Mouse (Mus musculus): ENCODE data around the gene Tbx10. TPM values are rescaled to one million over a fixed set of nuclear protein-coding genes. Genes with fewer than 3 reads are reported as not detected.

Tbx10 gene
- polyA plus RNA-seq, 1 experiment from 2014 or later: not detected

DNA sequence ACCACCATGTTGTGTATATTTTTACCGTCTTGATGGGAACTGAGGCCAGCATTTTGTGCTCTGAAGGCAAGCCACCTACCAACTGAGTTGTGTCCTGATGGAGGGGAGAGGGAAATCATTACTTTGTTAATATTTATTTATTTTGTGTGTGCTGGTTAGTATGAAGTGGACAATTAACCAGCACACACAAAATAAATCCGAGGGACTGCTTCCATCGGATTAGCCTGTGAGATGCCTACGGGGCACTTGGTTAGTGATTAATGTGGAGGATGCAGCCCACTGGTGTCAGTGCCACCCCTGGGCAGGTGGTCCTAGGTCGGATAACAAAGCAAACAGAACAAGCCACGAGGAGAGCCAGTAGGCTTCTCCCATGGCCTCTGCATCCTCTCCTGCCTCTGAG is 2.4 kb downstream of the Tbx10 start:
- no peaks in the 10 kb centered on the region for H3K9me3 ChIP-seq (replicated peaks)
- no peak for ATAC-seq (ENCODE audit: insufficient number of reproducible peaks, low FRiP score)
- H3K9ac ChIP-seq: no peak overlapping the region
- H3K27ac ChIP-seq (ENCODE audit: poor library complexity, severe bottlenecking): no peak overlapping the region
- H3K4me1 ChIP-seq (replicated peaks): peaks cover 14% of the 10 kb centered on the region
- H3K36me3 ChIP-seq: no peaks in the 10 kb centered on the region
- peaks cover 15% of the 10 kb centered on the region; the same call in 1 of the 2 replicates for H3K27me3 ChIP-seq (replicated peaks)
- H3K4me3 ChIP-seq: no peak overlapping the region
- H3K4me2 ChIP-seq: no peak overlapping the region
- 66% methylated on average over 6 of the region's 6 CpGs for WGBS

DNA sequence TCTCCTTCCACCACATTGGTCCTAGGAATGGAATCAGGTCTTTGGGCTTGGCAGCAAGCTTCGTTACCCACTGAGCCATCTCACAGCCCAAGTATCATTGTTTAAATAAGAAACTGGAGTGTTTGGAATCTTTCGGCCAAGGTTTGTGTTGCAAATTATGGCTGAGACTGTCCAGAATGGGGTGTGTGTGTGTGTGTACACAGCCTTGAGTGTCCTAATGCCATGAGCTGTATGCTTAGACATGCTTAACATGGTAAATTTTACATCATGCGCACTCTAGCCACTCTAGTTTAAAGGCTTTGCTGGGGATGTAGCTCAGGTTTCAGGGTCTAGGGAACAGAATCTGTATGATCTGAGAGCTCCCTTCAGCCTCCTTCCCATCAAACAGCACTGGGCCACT is 3.0 kb downstream of the Tbx10 start:
- H3K27ac ChIP-seq (ENCODE audit: poor library complexity, severe bottlenecking): no peak overlapping the region
- H3K36me3 ChIP-seq: no peaks in the 10 kb centered on the region
- no peak for ATAC-seq (ENCODE audit: insufficient number of reproducible peaks, low FRiP score)
- H3K4me1 ChIP-seq (replicated peaks): peaks cover 14% of the 10 kb centered on the region
- H3K27me3 ChIP-seq (replicated peaks): peaks cover 15% of the 10 kb centered on the region; the same call in 1 of the 2 replicates
- 88% methylated on average over 3 of the region's 3 CpGs for WGBS
- no peaks in the 10 kb centered on the region for H3K9me3 ChIP-seq (replicated peaks)
- no peak overlapping the region for H3K9ac ChIP-seq
- H3K4me2 ChIP-seq: no peak overlapping the region
- no peak overlapping the region for H3K4me3 ChIP-seq

DNA sequence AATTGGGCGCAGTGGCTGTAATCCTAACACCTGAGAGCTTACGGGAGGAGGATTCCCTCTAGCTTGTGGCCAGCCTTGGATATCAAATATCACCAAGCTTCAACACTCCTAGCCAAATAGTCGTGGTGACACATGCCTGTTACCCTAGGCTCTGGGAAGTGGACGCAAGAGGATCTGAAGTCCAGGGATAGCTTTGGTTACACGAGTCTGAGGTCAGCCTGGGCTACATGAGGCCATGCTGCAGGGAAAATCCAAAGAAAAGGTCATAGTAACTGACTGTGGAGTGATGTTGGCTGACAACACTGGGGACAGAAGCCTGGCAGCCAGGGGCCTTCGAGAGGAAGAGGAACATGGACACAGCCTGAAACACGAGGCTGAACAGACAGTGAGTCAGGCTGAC is 3.6 kb downstream of the Tbx10 start:
- Histone ChIP-seq H3K9me3 (replicated peaks) (no peaks in the 10 kb centered on the region), H3K4me3 (no peak overlapping the region), H3K4me2 (no peak overlapping the region), H3K9ac (no peak overlapping the region), H3K36me3 (no peaks in the 10 kb centered on the region), H3K4me1 (replicated peaks) (peaks cover 18% of the 10 kb centered on the region), H3K27ac (ENCODE audit: poor library complexity, severe bottlenecking) (no peak overlapping the region), H3K27me3 (replicated peaks) (peaks cover 10% of the 10 kb centered on the region; the same call in 1 of the 2 replicates)
- WGBS: 64% methylated on average over 7 of the region's 7 CpGs
- ATAC-seq (ENCODE audit: insufficient number of reproducible peaks, low FRiP score): no peak

DNA sequence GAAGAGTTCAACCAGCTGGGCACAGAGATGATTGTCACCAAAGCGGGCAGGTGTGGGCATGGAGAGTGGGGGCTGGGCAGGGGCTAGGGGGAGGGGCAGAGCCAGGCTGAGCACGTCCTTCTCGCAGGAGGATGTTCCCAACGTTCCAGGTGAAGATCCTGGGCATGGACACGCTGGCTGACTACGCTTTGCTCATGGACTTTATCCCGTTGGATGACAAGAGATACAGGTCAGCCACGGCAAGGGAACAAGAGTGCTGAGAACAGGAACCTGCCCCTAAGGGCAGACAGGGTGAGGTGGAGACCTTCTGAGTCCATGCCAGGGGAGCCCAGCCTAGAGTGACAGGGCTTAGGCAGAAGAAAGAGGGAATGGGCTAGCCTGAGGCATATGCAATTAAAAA is 4.2 kb downstream of the Tbx10 start:
- 80% methylated on average over 8 of the region's 8 CpGs for WGBS
- no peak overlapping the region for H3K4me3 ChIP-seq
- no peaks in the 10 kb centered on the region for H3K36me3 ChIP-seq
- no peaks in the 10 kb centered on the region for H3K9me3 ChIP-seq (replicated peaks)
- no peak overlapping the region for H3K4me2 ChIP-seq
- ATAC-seq (ENCODE audit: insufficient number of reproducible peaks, low FRiP score): no peak
- H3K4me1 ChIP-seq (replicated peaks): peaks cover 25% of the 10 kb centered on the region
- no peak overlapping the region for H3K27ac ChIP-seq (ENCODE audit: poor library complexity, severe bottlenecking)
- H3K9ac ChIP-seq: no peak overlapping the region
- 0 out of 2 replicates have a peak, but pooled peaks cover 5% of the 10 kb centered on the region for H3K27me3 ChIP-seq (replicated peaks)

DNA sequence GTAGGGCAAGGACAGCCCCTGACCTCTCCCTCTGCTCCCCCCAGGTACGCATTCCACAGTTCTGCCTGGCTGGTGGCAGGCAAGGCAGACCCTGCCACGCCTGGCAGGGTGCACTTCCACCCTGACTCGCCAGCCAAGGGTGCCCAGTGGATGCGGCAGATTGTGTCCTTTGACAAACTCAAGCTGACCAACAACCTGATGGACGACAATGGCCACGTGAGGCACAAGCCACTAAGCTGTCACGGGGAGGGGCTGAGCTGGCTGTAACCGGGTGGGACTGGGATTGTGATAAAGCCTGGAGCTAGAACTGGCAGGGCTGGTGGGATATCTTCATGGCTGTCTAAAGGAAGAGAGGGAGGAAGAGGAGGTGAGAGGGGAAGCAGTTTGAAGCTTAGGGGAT is 4.7 kb downstream of the Tbx10 start:
- no peak for ATAC-seq (ENCODE audit: insufficient number of reproducible peaks, low FRiP score)
- H3K4me3 ChIP-seq: no peak overlapping the region
- 48% methylated on average over 8 of the region's 8 CpGs for WGBS
- peaks cover 30% of the 10 kb centered on the region for H3K4me1 ChIP-seq (replicated peaks)
- H3K4me2 ChIP-seq: no peak overlapping the region
- no peaks in the 10 kb centered on the region for H3K9me3 ChIP-seq (replicated peaks)
- no peak overlapping the region for H3K27ac ChIP-seq (ENCODE audit: poor library complexity, severe bottlenecking)
- H3K36me3 ChIP-seq: no peaks in the 10 kb centered on the region
- H3K9ac ChIP-seq: no peak overlapping the region
- H3K27me3 ChIP-seq (replicated peaks): 0 out of 2 replicates have a peak, but pooled peaks cover 5% of the 10 kb centered on the region

DNA sequence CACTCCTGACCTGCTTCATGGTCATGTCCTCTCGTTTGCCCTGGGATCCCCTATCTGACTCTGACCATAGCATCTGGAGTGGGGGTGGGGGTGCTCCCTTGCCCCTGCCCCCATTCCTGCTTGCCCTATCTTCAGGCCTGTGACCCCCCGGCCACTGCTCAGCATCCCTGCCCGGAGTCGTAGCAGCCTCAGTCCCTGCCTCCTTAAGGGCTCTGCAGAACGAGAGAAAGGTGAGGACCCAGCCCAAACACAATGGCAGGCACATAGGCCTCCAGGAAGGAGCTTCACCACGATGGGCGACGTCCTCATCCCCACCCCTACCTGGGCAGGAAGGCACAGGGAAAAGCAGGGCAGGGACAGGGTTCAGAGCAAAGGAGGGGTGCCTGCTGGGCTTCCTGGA is 5.8 kb downstream of the Tbx10 start:
- H3K9me3 ChIP-seq (replicated peaks): no peaks in the 10 kb centered on the region
- H3K4me1 ChIP-seq (replicated peaks): peaks cover 40% of the 10 kb centered on the region
- 0 out of 2 replicates have a peak overlapping the region, but pooled peaks have one; percentile 3 for H3K9ac ChIP-seq
- WGBS: 67% methylated on average over 8 of the region's 8 CpGs
- H3K27me3 ChIP-seq (replicated peaks): 0 out of 2 replicates have a peak, but pooled peaks cover 5% of the 10 kb centered on the region
- no peak for ATAC-seq (ENCODE audit: insufficient number of reproducible peaks, low FRiP score)
- no peak overlapping the region for H3K4me2 ChIP-seq
- no peak overlapping the region for H3K4me3 ChIP-seq
- no peak overlapping the region for H3K27ac ChIP-seq (ENCODE audit: poor library complexity, severe bottlenecking)
- H3K36me3 ChIP-seq: no peaks in the 10 kb centered on the region

DNA sequence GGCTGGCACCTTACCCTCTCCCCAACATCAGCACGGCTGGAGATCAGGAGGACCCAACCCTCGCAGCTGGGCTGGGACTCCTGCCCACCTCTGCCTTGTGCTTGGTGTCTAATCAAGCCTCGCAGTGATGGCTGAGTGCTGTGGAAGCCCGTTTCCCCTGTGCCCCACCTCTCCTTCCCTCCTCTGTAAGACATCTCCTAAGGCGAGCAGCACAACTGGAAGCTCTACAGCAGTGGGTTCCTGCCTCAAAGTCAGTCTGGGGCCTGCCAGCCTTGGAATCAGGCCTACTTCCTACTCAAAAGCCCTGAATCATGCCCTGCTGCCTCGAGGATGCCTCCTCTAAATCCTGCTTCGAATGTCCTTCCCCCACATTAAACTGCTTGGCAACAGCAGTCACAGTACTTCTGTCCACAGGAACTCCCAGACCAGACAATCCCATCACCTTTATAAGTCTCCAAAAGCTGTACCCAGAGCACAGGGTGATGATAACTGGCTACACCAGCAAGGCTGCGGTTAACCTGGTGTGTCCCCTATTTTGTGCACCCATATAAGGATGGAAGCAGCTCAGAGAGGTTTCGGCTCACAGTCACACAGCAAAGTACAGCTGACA is 6.7 kb downstream of the Tbx10 start:
- WGBS: 81% methylated on average over 9 of the region's 9 CpGs
- peaks cover 49% of the 10 kb centered on the region for H3K4me1 ChIP-seq (replicated peaks)
- 0 out of 2 replicates have a peak, but pooled peaks cover 5% of the 10 kb centered on the region for H3K27me3 ChIP-seq (replicated peaks)
- no peak for ATAC-seq (ENCODE audit: insufficient number of reproducible peaks, low FRiP score)
- H3K36me3 ChIP-seq: peaks cover 1% of the 10 kb centered on the region; the same call in 1 of the 2 replicates
- peak overlapping the region; percentile 94 for H3K9ac ChIP-seq
- H3K4me3 ChIP-seq: peak overlapping the region; percentile 77
- H3K9me3 ChIP-seq (replicated peaks): no peaks in the 10 kb centered on the region
- H3K4me2 ChIP-seq: peak overlapping the region; percentile 87
- no peak overlapping the region for H3K27ac ChIP-seq (ENCODE audit: poor library complexity, severe bottlenecking)

DNA sequence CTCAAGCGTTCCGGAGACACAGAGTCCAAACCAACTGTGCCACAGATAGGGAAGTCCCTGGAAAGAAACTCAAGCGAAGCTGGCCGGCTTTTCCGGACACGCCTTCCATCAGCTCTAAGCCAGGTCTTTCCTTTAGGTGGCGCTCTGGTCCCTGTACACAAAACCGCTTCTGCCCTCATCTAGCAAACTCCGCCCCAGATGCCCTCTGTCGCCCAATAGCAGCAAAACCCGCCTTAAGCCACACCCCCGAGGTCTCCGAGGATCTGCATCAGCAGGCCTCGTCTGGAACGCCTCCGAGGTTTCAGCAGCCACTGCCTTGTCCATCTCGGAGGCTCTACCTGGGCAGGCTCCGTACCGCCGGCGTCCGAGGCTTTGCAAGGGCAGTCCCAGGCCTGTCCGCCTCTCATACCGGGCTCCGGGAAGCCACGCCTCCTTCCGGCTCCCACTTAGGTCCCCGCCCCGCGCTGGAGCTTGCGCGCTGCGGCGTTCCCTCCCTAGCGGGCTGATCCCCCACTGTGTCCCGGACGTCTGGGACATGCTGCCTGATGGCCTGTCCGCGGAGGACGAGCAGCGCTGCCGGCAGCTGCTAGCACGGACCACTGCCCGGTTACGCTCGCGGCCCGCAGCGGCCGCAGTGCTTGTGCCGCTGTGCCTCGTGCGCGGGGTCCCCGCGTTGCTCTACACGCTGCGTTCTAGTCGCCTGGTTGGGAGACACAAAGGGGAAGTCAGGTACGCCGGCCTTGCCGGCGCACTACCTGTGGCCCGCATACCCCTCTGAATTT is 7.8 kb downstream of the Tbx10 start, which contains the start of the genes Nudt8 and Gm49405:
Nudt8 (plus strand) TSS at position 462 of the 782 bp plus-strand sequence.
Gm49405 (plus strand) TSS at position 508 of the 782 bp plus-strand sequence.
- Histone ChIP-seq H3K4me3 (peak within 1 kb of the TSS; percentile 77), H3K36me3 (peaks cover 9% of the 10 kb centered on the region), H3K4me2 (peak within 1 kb of the TSS; percentile 87), H3K9me3 (replicated peaks) (no peaks in the 10 kb centered on the region), H3K4me1 (replicated peaks) (peaks cover 59% of the 10 kb centered on the region), H3K27ac (ENCODE audit: poor library complexity, severe bottlenecking) (peak within 1 kb of the TSS; percentile 99), H3K9ac (peak within 1 kb of the TSS; percentile 94), H3K27me3 (replicated peaks) (0 out of 2 replicates have a peak, but pooled peaks cover 2% of the 10 kb centered on the region)
- under 1% methylated on average over 64 of the region's 64 CpGs for WGBS
- peak; percentile 90 for ATAC-seq (ENCODE audit: insufficient number of reproducible peaks, low FRiP score)

DNA sequence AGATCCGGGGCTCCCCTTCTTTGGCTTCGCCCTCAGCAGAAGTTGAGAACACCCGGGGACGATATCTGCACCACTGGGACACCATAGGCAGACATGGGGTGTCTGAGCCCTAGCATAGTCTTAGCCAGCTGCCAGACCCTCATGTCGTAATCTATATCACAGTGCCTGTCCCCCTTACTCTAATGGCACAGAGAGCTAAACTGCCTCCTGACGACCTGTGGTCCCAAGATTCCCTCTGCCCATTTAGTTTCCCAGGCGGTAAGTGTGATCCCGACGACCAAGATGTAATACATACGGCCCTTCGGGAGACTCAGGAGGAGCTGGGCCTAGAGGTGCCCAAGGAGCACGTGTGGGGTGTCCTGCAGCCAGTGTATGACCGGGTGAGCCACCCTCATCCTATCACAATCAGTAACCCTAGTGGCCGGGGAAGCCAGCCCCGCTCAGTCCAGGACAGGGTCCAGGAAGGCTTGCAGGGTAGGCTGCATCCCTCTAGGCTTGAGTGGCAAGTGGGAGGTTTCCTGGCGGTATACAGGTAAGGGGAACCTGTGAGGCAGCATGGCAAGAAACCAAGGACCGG is 8.5 kb downstream of the Tbx10 start:
- WGBS: 19% methylated on average over 17 of the region's 17 CpGs
- peaks cover 63% of the 10 kb centered on the region for H3K4me1 ChIP-seq (replicated peaks)
- peak overlapping the region; percentile 87 for H3K4me2 ChIP-seq
- peak overlapping the region; percentile 94 for H3K9ac ChIP-seq
- no peaks in the 10 kb centered on the region for H3K27me3 ChIP-seq (replicated peaks)
- H3K36me3 ChIP-seq: peaks cover 14% of the 10 kb centered on the region
- H3K9me3 ChIP-seq (replicated peaks): no peaks in the 10 kb centered on the region
- peak overlapping the region; percentile 77 for H3K4me3 ChIP-seq
- H3K27ac ChIP-seq (ENCODE audit: poor library complexity, severe bottlenecking): peak overlapping the region; percentile 99
- no peak for ATAC-seq (ENCODE audit: insufficient number of reproducible peaks, low FRiP score)

DNA sequence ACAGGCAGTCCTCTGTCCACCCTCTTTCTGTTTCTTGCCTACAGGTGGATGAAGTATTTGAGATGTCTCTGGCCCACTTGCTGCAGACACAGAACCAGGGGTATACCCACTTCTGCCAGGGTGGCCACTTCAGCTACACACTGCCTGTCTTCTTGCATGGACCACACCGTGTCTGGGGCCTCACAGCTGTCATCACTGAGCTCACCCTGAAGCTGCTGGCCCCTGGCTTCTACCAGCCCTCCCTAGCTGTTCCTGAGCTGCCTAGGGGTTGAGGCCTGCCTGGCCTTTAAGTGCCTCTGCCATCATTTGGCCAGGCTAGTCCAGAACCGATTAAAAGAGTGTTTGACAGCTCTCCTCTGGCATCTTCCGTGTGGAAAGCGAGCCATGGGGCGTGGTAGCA is 9.2 kb downstream of the Tbx10 start:
- H3K4me2 ChIP-seq: peak overlapping the region; percentile 87; the same call in 1 of the 2 replicates
- no peaks in the 10 kb centered on the region for H3K9me3 ChIP-seq (replicated peaks)
- ATAC-seq (ENCODE audit: insufficient number of reproducible peaks, low FRiP score): no peak
- peaks cover 65% of the 10 kb centered on the region for H3K4me1 ChIP-seq (replicated peaks)
- peak overlapping the region; percentile 99 for H3K27ac ChIP-seq (ENCODE audit: poor library complexity, severe bottlenecking)
- H3K4me3 ChIP-seq: no peak overlapping the region
- 67% methylated on average over 5 of the region's 5 CpGs for WGBS
- H3K9ac ChIP-seq: peak overlapping the region; percentile 94; the same call in 1 of the 2 replicates
- H3K27me3 ChIP-seq (replicated peaks): no peaks in the 10 kb centered on the region
- H3K36me3 ChIP-seq: peaks cover 21% of the 10 kb centered on the region

DNA sequence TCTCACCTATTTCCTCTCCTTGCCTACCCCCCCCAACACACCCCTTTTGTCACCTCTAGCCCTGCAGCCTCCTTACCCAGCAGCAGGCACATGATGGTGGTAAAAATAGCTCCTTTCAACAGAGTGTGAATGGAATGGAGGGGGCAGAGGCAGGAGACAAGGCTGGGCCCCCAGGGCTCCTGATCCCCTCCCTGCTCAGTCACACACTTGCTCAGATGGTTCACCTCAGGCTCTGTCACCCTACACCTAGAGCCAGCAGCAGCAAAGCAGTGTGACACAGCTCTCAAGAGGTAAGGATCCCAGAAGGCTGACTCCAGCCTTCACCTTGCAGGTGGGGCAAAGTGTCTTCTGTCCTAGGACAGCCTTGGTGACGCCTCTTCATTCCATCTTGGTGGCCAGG is 10.6 kb downstream of the Tbx10 start, which contains the start of gene Doc2g:
Doc2g (plus strand) TSS at position 202 of the 400 bp plus-strand sequence.
- H3K9ac ChIP-seq: peak within 1 kb of the TSS; percentile 70

More for the DNA sequence above, 10.6 kb downstream of the Tbx10 start, which contains the start of gene Doc2g:
- Histone ChIP-seq H3K27ac (ENCODE audit: poor library complexity, severe bottlenecking) (peak within 1 kb of the TSS; percentile 99), H3K4me2 (peak within 1 kb of the TSS; percentile 60), H3K9me3 (replicated peaks) (no peaks in the 10 kb centered on the region), H3K4me3 (peak within 1 kb of the TSS; percentile 27), H3K27me3 (replicated peaks) (no peaks in the 10 kb centered on the region), H3K36me3 (peaks cover 35% of the 10 kb centered on the region), H3K4me1 (replicated peaks) (peaks cover 59% of the 10 kb centered on the region)
- peak; percentile 26; the same call in 1 of the 2 replicates for ATAC-seq (ENCODE audit: insufficient number of reproducible peaks, low FRiP score)
- WGBS: 39% methylated on average over 1 of the region's 1 CpGs
